In the genomic region with DNA sequence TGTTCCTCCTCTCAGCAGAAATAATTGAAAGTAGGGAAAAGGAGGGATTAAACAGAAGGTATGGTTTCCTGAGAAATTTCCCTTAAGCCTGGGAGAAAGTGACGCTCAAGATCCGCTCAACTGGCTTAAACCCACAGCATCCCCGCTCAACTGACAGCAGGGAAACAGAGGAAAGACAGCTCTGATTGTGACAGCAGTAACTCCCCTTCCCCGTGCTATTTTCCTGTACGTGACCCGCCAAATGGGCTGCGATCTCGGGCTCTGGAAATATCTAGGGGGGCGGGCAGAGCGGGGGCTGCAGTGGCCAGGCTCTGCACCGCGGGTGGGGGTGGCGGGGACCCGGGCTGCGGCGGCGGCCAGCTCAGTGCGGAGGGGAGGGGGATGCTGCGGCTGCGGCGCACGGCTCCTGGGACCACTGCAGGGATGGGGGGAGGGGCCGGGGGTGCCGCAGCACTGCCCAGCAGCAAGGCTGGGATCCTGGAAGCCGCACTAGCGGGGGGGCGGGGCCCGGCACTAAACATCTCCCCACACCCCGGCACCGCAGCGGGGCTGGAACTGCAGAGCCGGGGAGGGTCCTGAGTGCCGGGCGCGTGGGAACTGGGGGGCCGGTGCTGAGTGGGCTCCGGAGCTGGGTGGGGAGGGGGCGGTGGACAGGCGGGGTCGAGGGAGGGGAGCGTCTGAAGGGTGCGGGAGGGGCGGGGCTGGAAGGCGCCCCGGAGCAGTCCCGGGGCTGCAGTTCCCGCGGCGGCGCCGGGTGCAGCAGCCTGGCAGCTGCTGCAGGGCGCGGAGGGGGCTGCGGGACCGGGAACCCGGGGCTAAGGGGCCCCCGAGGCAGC, we compare ENCODE assay signal across 7 mouse cellular contexts. TPM values are rescaled to one million over a fixed set of nuclear protein-coding genes. Genes with fewer than 3 reads are reported as not detected.
DNase-seq lines count a peak whose midpoint lies in the region; ATAC-seq and TF ChIP-seq lines count a peak whose summit lies in the region.

No protein-coding gene starts in this region.

- no peaks in the 10 kb centered on the region for H3K27me3 ChIP-seq in forebrain, postnatal 0 days (ENCODE audit: insufficient read depth, low read length)
- no peaks in the 10 kb centered on the region for H3K27me3 ChIP-seq in limb, embryonic 10.5 days (ENCODE audit: low read depth, poor library complexity, severe bottlenecking)
- H3K27me3 ChIP-seq in neural tube, embryonic 11.5 days (ENCODE audit: control insufficient read depth, insufficient read depth, low read length): no peaks in the 10 kb centered on the region

- peak overlapping the region; percentile 76 for H3K9ac ChIP-seq in forebrain, postnatal 0 days
- H3K9ac ChIP-seq in neural tube, embryonic 11.5 days (ENCODE audit: low read length): peak overlapping the region; percentile 81

- H3K36me3 ChIP-seq in forebrain, postnatal 0 days (ENCODE audit: insufficient read depth): peaks cover 19% of the 10 kb centered on the region
- peaks cover 45% of the 10 kb centered on the region for H3K36me3 ChIP-seq in limb, embryonic 10.5 days
- peaks cover 13% of the 10 kb centered on the region for H3K36me3 ChIP-seq in neural tube, embryonic 11.5 days (ENCODE audit: control insufficient read depth, insufficient read depth, low read length)

- DNase-seq in right cerebral cortex, postnatal 25 days: peak; percentile 32
- DNase-seq in right cerebral cortex, postnatal 36 days (ENCODE audit: low spot score in 2 of 2): no peak
- peak; percentile 32 for DNase-seq in forebrain, postnatal 0 days
- peak; percentile 77 for DNase-seq in limb, embryonic 10.5 days (ENCODE audit: low spot score)
- DNase-seq in neural tube, embryonic 11.5 days (ENCODE audit: low spot score): peak; percentile 77
- DNase-seq in adipocyte (ENCODE audit: low spot score): no peak

- peak; percentile 65 for ATAC-seq in forebrain, postnatal 0 days
- ATAC-seq in neural tube, embryonic 11.5 days (ENCODE audit: insufficient read depth, low FRiP score, low TSS enrichment): peak; percentile 71

- peak overlapping the region; percentile 89 for H3K4me3 ChIP-seq in brown adipose tissue, adult 24 weeks (ENCODE audit: insufficient read depth, low read depth, low read length)
- H3K4me3 ChIP-seq in forebrain, postnatal 0 days (ENCODE audit: low read depth, low read length): peak overlapping the region; percentile 85
- peak overlapping the region; percentile 93 for H3K4me3 ChIP-seq in limb, embryonic 10.5 days
- H3K4me3 ChIP-seq in neural tube, embryonic 11.5 days (ENCODE audit: low read depth, low read length): peak overlapping the region; percentile 92

- H3K9me3 ChIP-seq in forebrain, postnatal 0 days (ENCODE audit: low read length): no peaks in the 10 kb centered on the region
- H3K9me3 ChIP-seq in limb, embryonic 10.5 days (replicated peaks): no peaks in the 10 kb centered on the region
- H3K9me3 ChIP-seq in neural tube, embryonic 11.5 days (ENCODE audit: control insufficient read depth, low read length): no peaks in the 10 kb centered on the region

- H3K27ac ChIP-seq in brown adipose tissue, adult 24 weeks (replicated peaks; ENCODE audit: low read depth, low read length): no peak overlapping the region
- peak overlapping the region; percentile 73 for H3K27ac ChIP-seq in forebrain, postnatal 0 days (ENCODE audit: low read depth, low read length)
- peak overlapping the region; percentile 95 for H3K27ac ChIP-seq in limb, embryonic 10.5 days
- peak overlapping the region; percentile 83 for H3K27ac ChIP-seq in neural tube, embryonic 11.5 days (ENCODE audit: low read depth, low read length)

- under 1% methylated on average over 35 of the region's 57 CpGs for WGBS in forebrain, postnatal 0 days
- 1% methylated on average over 57 of the region's 57 CpGs for WGBS in limb, embryonic 10.5 days
- WGBS in neural tube, embryonic 11.5 days: under 1% methylated on average over 43 of the region's 57 CpGs

- peaks cover 15% of the 10 kb centered on the region for H3K4me1 ChIP-seq in brown adipose tissue, adult 24 weeks (ENCODE audit: control insufficient read depth, insufficient read depth, insufficient read length, low read length)
- H3K4me1 ChIP-seq in forebrain, postnatal 0 days (ENCODE audit: insufficient read depth): peaks cover 13% of the 10 kb centered on the region; the same call in 1 of the 2 replicates
- H3K4me1 ChIP-seq in limb, embryonic 10.5 days: peaks cover 42% of the 10 kb centered on the region
- peaks cover 18% of the 10 kb centered on the region for H3K4me1 ChIP-seq in neural tube, embryonic 11.5 days (ENCODE audit: control insufficient read depth, insufficient read depth, low read length)

- no peak for TF ChIP-seq CTCF in forebrain, postnatal 0 days (IDR thresholded peaks at IDR 0.05; ENCODE audit: low read depth)

- H3K4me2 ChIP-seq in forebrain, postnatal 0 days (ENCODE audit: low read depth): peak overlapping the region; percentile 83
- peak overlapping the region; percentile 82 for H3K4me2 ChIP-seq in neural tube, embryonic 11.5 days (ENCODE audit: low read depth)

RNA-seq across cellular contexts. Expression of a gene that starts 0.7 kb away (rescaled TPM):
- 9.3 and 12.8 TPM in 2 replicates for polyA plus RNA-seq in brown adipose tissue, adult 24 weeks (2012; ENCODE audit: insufficient read depth, insufficient read length, missing spikeins)
- total RNA-seq in forebrain, postnatal 0 days (2014; rRNA removed): 137 and 145 TPM in 2 replicates
- 165 and 231 TPM in 2 replicates for polyA plus RNA-seq in forebrain, postnatal 0 days (2015; fragmentation: Nextera tagmentation; extraction: Ambion mirVana)
- 43.3 and 57.6 TPM in 2 replicates for polyA plus RNA-seq in limb, embryonic 10.5 days (2016; fragmentation: Nextera tagmentation; extraction: Ambion mirVana)
- polyA plus RNA-seq in neural tube, embryonic 11.5 days (2014; fragmentation: Nextera tagmentation; extraction: Ambion mirVana): 54.0 and 56.5 TPM in 2 replicates

RNA-seq across cellular contexts. Expression of a gene that starts 43.3 kb away (rescaled TPM):
- 9.6 and 11.6 TPM in 2 replicates for polyA plus RNA-seq in brown adipose tissue, adult 24 weeks (2012; ENCODE audit: insufficient read depth, insufficient read length, missing spikeins)
- total RNA-seq in forebrain, postnatal 0 days (2014; rRNA removed): 0.62 and 1.1 TPM in 2 replicates
- 0.23 and 0.44 TPM in 2 replicates for polyA plus RNA-seq in forebrain, postnatal 0 days (2015; fragmentation: Nextera tagmentation; extraction: Ambion mirVana)
- polyA plus RNA-seq in limb, embryonic 10.5 days (2016; fragmentation: Nextera tagmentation; extraction: Ambion mirVana): 0.54 and 0.55 TPM in 2 replicates
- polyA plus RNA-seq in neural tube, embryonic 11.5 days (2014; fragmentation: Nextera tagmentation; extraction: Ambion mirVana): 0.30 and 0.62 TPM in 2 replicates

RNA-seq across cellular contexts. Expression of a gene that starts 58.8 kb away (rescaled TPM):
- polyA plus RNA-seq in brown adipose tissue, adult 24 weeks (2012; ENCODE audit: insufficient read depth, insufficient read length, missing spikeins): 3.9 and 4.8 TPM in 2 replicates
- total RNA-seq in forebrain, postnatal 0 days (2014; rRNA removed): 16.3 and 25.0 TPM in 2 replicates
- polyA plus RNA-seq in forebrain, postnatal 0 days (2015; fragmentation: Nextera tagmentation; extraction: Ambion mirVana): 6.7 and 11.2 TPM in 2 replicates
- polyA plus RNA-seq in limb, embryonic 10.5 days (2016; fragmentation: Nextera tagmentation; extraction: Ambion mirVana): 27.9 and 29.2 TPM in 2 replicates
- 23.0 and 24.4 TPM in 2 replicates for polyA plus RNA-seq in neural tube, embryonic 11.5 days (2014; fragmentation: Nextera tagmentation; extraction: Ambion mirVana)

Comparison
In these comparisons a context has a peak if more than half of its experiments do, and no peak if none do; other contexts are left out.
1. DNase-seq: peak in right cerebral cortex, postnatal 25 days (single experiment), forebrain, postnatal 0 days (single experiment), limb, embryonic 10.5 days (single experiment) and neural tube, embryonic 11.5 days (single experiment); none in right cerebral cortex, postnatal 36 days (0 of 2) and adipocyte (single experiment).
2. Peak in every context shown above with its lines, with median percentiles within 50 percentile points of each other: H3K4me3 ChIP-seq.